27 mouse cellular contexts compared by ENCODE assay signal in genomic region chr3:27059529-27060322, GRCm38 (mm10).
A peak's percentile ranks its signal among the peaks of the same experiment; 100 is the strongest.
DNase-seq lines count a peak whose midpoint lies in the region; ATAC-seq lines count a peak whose summit lies in the region.
"Had no signal": no experiment of that assay in that cellular context is flagged by ENCODE, and none has a peak within 500 bp of the region (broad histone marks: within the 10 kb centered on the region; RNA-seq: fewer than 3 reads in every experiment).

No protein-coding gene starts in this region.

- WGBS in hindbrain, embryonic 13.5 days: 44% methylated on average over 12 of the region's 12 CpGs
- WGBS in hindbrain, embryonic 16.5 days: 46% methylated on average over 12 of the region's 12 CpGs
- 31% methylated on average over 12 of the region's 12 CpGs for WGBS in forebrain, embryonic 12.5 days
- WGBS in forebrain, embryonic 16.5 days: 14% methylated on average over 12 of the region's 12 CpGs
- WGBS in midbrain, embryonic 14.5 days: 54% methylated on average over 12 of the region's 12 CpGs
- 85% methylated on average over 12 of the region's 12 CpGs for WGBS in kidney, embryonic 14.5 days

- H3K36me3 ChIP-seq in hindbrain, embryonic 13.5 days: no peaks in the 10 kb centered on the region
- no peaks in the 10 kb centered on the region for H3K36me3 ChIP-seq in hindbrain, embryonic 16.5 days (ENCODE audit: control insufficient read depth, insufficient read depth, low read length)
- H3K36me3 ChIP-seq in forebrain, embryonic 12.5 days (replicated peaks): no peaks in the 10 kb centered on the region
- no peaks in the 10 kb centered on the region for H3K36me3 ChIP-seq in forebrain, embryonic 16.5 days (ENCODE audit: control insufficient read depth, insufficient read depth)
- no peaks in the 10 kb centered on the region for H3K36me3 ChIP-seq in midbrain, embryonic 14.5 days (ENCODE audit: control insufficient read depth, insufficient read depth, low read length)
- no peaks in the 10 kb centered on the region for H3K36me3 ChIP-seq in kidney, embryonic 14.5 days (ENCODE audit: control insufficient read depth, insufficient read depth, low read length)
- H3K36me3 ChIP-seq: embryonic facial prominence, embryonic 12.5 days; G1E; heart, embryonic 15.5 days; intestine, embryonic 15.5 days; limb, embryonic 13.5 days; liver, embryonic 12.5 days had no signal

- H3K4me1 ChIP-seq in hindbrain, embryonic 13.5 days (replicated peaks): peaks cover 12% of the 10 kb centered on the region
- H3K4me1 ChIP-seq in hindbrain, embryonic 16.5 days (ENCODE audit: control insufficient read depth, insufficient read depth, low read depth, low read length): no peaks in the 10 kb centered on the region
- H3K4me1 ChIP-seq in forebrain, embryonic 12.5 days: peaks cover 11% of the 10 kb centered on the region; the same call in 1 of the 2 replicates
- H3K4me1 ChIP-seq in forebrain, embryonic 16.5 days (replicated peaks; ENCODE audit: control insufficient read depth, insufficient read depth, low read length): peaks cover 12% of the 10 kb centered on the region; the same call in 1 of the 2 replicates
- H3K4me1 ChIP-seq in midbrain, embryonic 14.5 days (ENCODE audit: control insufficient read depth, insufficient read depth, low read length): peaks cover 3% of the 10 kb centered on the region; the same call in 1 of the 2 replicates
- H3K4me1 ChIP-seq in kidney, embryonic 14.5 days (ENCODE audit: control insufficient read depth, insufficient read depth, low read length): no peaks in the 10 kb centered on the region
- H3K4me1 ChIP-seq: embryonic facial prominence, embryonic 12.5 days; heart, embryonic 15.5 days; intestine, embryonic 15.5 days; limb, embryonic 13.5 days; liver, embryonic 12.5 days had no signal

- H3K9me3 ChIP-seq in hindbrain, embryonic 13.5 days: peaks cover 7% of the 10 kb centered on the region; the same call in 1 of the 2 replicates
- H3K9me3 ChIP-seq in hindbrain, embryonic 16.5 days (ENCODE audit: control insufficient read depth, low read length): peaks cover 2% of the 10 kb centered on the region; the same call in 1 of the 2 replicates
- H3K9me3 ChIP-seq in forebrain, embryonic 12.5 days: no peaks in the 10 kb centered on the region; the same call in 1 of the 2 replicates
- 0 out of 2 replicates have a peak, but pooled peaks cover 2% of the 10 kb centered on the region for H3K9me3 ChIP-seq in forebrain, embryonic 16.5 days (ENCODE audit: control insufficient read depth, low read length)
- no peaks in the 10 kb centered on the region for H3K9me3 ChIP-seq in midbrain, embryonic 14.5 days (ENCODE audit: control insufficient read depth, low read length)
- no peaks in the 10 kb centered on the region for H3K9me3 ChIP-seq in kidney, embryonic 14.5 days (ENCODE audit: control insufficient read depth, low read length)
- H3K9me3 ChIP-seq: embryonic facial prominence, embryonic 12.5 days; G1E; heart, embryonic 15.5 days; intestine, embryonic 15.5 days; limb, embryonic 13.5 days; liver, embryonic 12.5 days had no signal

- no peaks in the 10 kb centered on the region for H3K27me3 ChIP-seq in hindbrain, embryonic 13.5 days
- H3K27me3 ChIP-seq in hindbrain, embryonic 16.5 days (replicated peaks; ENCODE audit: control insufficient read depth, insufficient read depth, low read length): no peaks in the 10 kb centered on the region
- no peaks in the 10 kb centered on the region for H3K27me3 ChIP-seq in forebrain, embryonic 12.5 days
- no peaks in the 10 kb centered on the region for H3K27me3 ChIP-seq in forebrain, embryonic 16.5 days (replicated peaks; ENCODE audit: control insufficient read depth, insufficient read depth, low read length)
- H3K27me3 ChIP-seq in midbrain, embryonic 14.5 days (ENCODE audit: control insufficient read depth, insufficient read depth, low read length): no peaks in the 10 kb centered on the region
- H3K27me3 ChIP-seq in kidney, embryonic 14.5 days (ENCODE audit: control insufficient read depth, insufficient read depth, low read length): no peaks in the 10 kb centered on the region
- H3K27me3 ChIP-seq: CH12.LX; embryonic facial prominence, embryonic 12.5 days; heart, embryonic 15.5 days; intestine, embryonic 15.5 days; limb, embryonic 13.5 days; liver, embryonic 12.5 days had no signal

- no peak overlapping the region for H3K4me2 ChIP-seq in hindbrain, embryonic 13.5 days
- no peak overlapping the region for H3K4me2 ChIP-seq in hindbrain, embryonic 16.5 days (ENCODE audit: low read length)
- peak overlapping the region; percentile 30 for H3K4me2 ChIP-seq in forebrain, embryonic 12.5 days
- peak overlapping the region; percentile 28 for H3K4me2 ChIP-seq in forebrain, embryonic 16.5 days (ENCODE audit: low read length)
- H3K4me2 ChIP-seq in midbrain, embryonic 14.5 days (ENCODE audit: low read length): no peak overlapping the region
- H3K4me2 ChIP-seq in kidney, embryonic 14.5 days (replicated peaks; ENCODE audit: low read depth, low read length): no peak overlapping the region
- H3K4me2 ChIP-seq: embryonic facial prominence, embryonic 12.5 days; heart, embryonic 15.5 days; intestine, embryonic 15.5 days; limb, embryonic 13.5 days; liver, embryonic 12.5 days; lung, embryonic 14.5 days had no signal

- no peak overlapping the region for H3K27ac ChIP-seq in hindbrain, embryonic 13.5 days
- no peak overlapping the region for H3K27ac ChIP-seq in hindbrain, embryonic 16.5 days (ENCODE audit: low read depth, low read length)
- H3K27ac ChIP-seq in forebrain, embryonic 12.5 days: no peak overlapping the region
- H3K27ac ChIP-seq in forebrain, embryonic 16.5 days (ENCODE audit: low read length): no peak overlapping the region
- peak overlapping the region; percentile 4; the same call in 1 of the 2 replicates for H3K27ac ChIP-seq in midbrain, embryonic 14.5 days (replicated peaks; ENCODE audit: low read depth, low read length)
- H3K27ac ChIP-seq in kidney, embryonic 14.5 days (ENCODE audit: low read depth, low read length): no peak overlapping the region
- H3K27ac ChIP-seq: embryonic facial prominence, embryonic 12.5 days; gastrocnemius, adult 2 months; heart, embryonic 15.5 days; intestine, embryonic 15.5 days; limb, embryonic 13.5 days; liver, embryonic 12.5 days had no signal

- peak; percentile 31 for DNase-seq in midbrain, embryonic 14.5 days
- no peak for DNase-seq in urinary bladder, adult 2 months (ENCODE audit: low spot score)
- DNase-seq: B cell, adult 2 months; cerebellum, adult 11-12 months; cerebellum, postnatal 10 days; gastrocnemius, adult 2 months; heart, postnatal 4 days; kidney, adult 9 months; kidney, postnatal 36 days; layer of hippocampus, postnatal 36 days; lung, embryonic 14.5 days; right cerebral cortex, postnatal 14 days had no signal

- no peak overlapping the region for H3K4me3 ChIP-seq in hindbrain, embryonic 13.5 days
- H3K4me3 ChIP-seq in hindbrain, embryonic 16.5 days (ENCODE audit: low read length): no peak overlapping the region
- no peak overlapping the region for H3K4me3 ChIP-seq in forebrain, embryonic 12.5 days (replicated peaks)
- H3K4me3 ChIP-seq in forebrain, embryonic 16.5 days (replicated peaks; ENCODE audit: low read length): no peak overlapping the region
- no peak overlapping the region for H3K4me3 ChIP-seq in midbrain, embryonic 14.5 days (replicated peaks; ENCODE audit: low read depth, low read length)
- no peak overlapping the region for H3K4me3 ChIP-seq in kidney, embryonic 14.5 days (ENCODE audit: low read length)
- H3K4me3 ChIP-seq: embryonic facial prominence, embryonic 12.5 days; gastrocnemius, adult 2 months; heart, embryonic 15.5 days; intestine, embryonic 15.5 days; limb, embryonic 13.5 days; liver, embryonic 12.5 days; myocyte had no signal

- peak; percentile 55 for ATAC-seq in hindbrain, embryonic 13.5 days (ENCODE audit: low FRiP score)
- no peak for ATAC-seq in hindbrain, embryonic 16.5 days
- ATAC-seq in forebrain, embryonic 12.5 days (ENCODE audit: low FRiP score): peak; percentile 70
- peak; percentile 77 for ATAC-seq in forebrain, embryonic 16.5 days
- ATAC-seq in midbrain, embryonic 14.5 days (ENCODE audit: low FRiP score, low TSS enrichment): peak; percentile 21; the same call in 1 of the 2 replicates
- ATAC-seq in megakaryocyte-erythroid progenitor cell, adult 5-6 weeks (replicated peaks; ENCODE audit: low FRiP score, low TSS enrichment, poor library complexity, severe bottlenecking): no peak
- ATAC-seq in kidney, embryonic 14.5 days (ENCODE audit: low FRiP score, low TSS enrichment): no peak
- ATAC-seq: intestine, embryonic 15.5 days; liver, embryonic 12.5 days; Patski had no signal

- H3K9ac ChIP-seq in hindbrain, embryonic 13.5 days: no peak overlapping the region
- H3K9ac ChIP-seq in hindbrain, embryonic 16.5 days (ENCODE audit: low read depth, low read length): no peak overlapping the region
- H3K9ac ChIP-seq in forebrain, embryonic 12.5 days: no peak overlapping the region
- H3K9ac ChIP-seq in forebrain, embryonic 16.5 days (replicated peaks; ENCODE audit: low read depth, low read length): no peak overlapping the region
- no peak overlapping the region for H3K9ac ChIP-seq in midbrain, embryonic 14.5 days (replicated peaks; ENCODE audit: low read length)
- no peak overlapping the region for H3K9ac ChIP-seq in kidney, embryonic 14.5 days (ENCODE audit: low read depth, low read length)
- H3K9ac ChIP-seq: embryonic facial prominence, embryonic 12.5 days; heart, embryonic 15.5 days; intestine, embryonic 15.5 days; limb, embryonic 13.5 days; liver, embryonic 12.5 days; lung, embryonic 14.5 days had no signal

Comparison
In these comparisons a context has a peak if more than half of its experiments do, and no peak if none do; other contexts are left out.
1. ATAC-seq: peak in hindbrain, embryonic 13.5 days (single experiment), forebrain, embryonic 12.5 days (single experiment), forebrain, embryonic 16.5 days (single experiment) and midbrain, embryonic 14.5 days (single experiment); none in hindbrain, embryonic 16.5 days (single experiment), megakaryocyte-erythroid progenitor cell, adult 5-6 weeks (single experiment) and kidney, embryonic 14.5 days (single experiment).
2. H3K4me2 ChIP-seq: peak in forebrain, embryonic 12.5 days (single experiment) and forebrain, embryonic 16.5 days (single experiment); none in hindbrain, embryonic 13.5 days (single experiment), hindbrain, embryonic 16.5 days (single experiment), midbrain, embryonic 14.5 days (single experiment) and kidney, embryonic 14.5 days (single experiment).